Mouse (Mus musculus) forebrain, embryonic 14.5 days (tissue): ENCODE results near the gene Mon1a. TPM values are rescaled to one million over a fixed set of nuclear protein-coding genes. Genes with fewer than 3 reads are reported as not detected.

ENCODE experiments used
- ATAC-seq: fragments of 200-750 bp; cut with Nextera tagmentation; 2 replicates; pipeline ENCODE4 v1.8.0; 2017; ENCODE audit warnings: mild to moderate bottlenecking, moderate library complexity
- DNase-seq: peaks from one replicate; pipeline ENCODE4 v3.0.0-alpha.2; 2015; ENCODE audit warnings: low spot score
- H3K27ac ChIP-seq: fragments of 300-500 bp; sonication (generic); 2 replicates; pipeline ENCODE4 v1.5.1; 2014; ENCODE audit warnings: low read depth, mild to moderate bottlenecking, control low read depth, low read length, moderate library complexity
- H3K27me3 ChIP-seq: fragments of 300-500 bp; sonication (generic); replicated peaks from 2 replicates; pipeline ENCODE4 v1.6.1; 2014; ENCODE audit warnings: low read length, control low read depth, mixed read lengths; ENCODE audit not compliant: control insufficient read depth, insufficient read depth
- H3K36me3 ChIP-seq: fragments of 300-500 bp; sonication (generic); 2 replicates; pipeline ENCODE4 v1.6.1; 2014; ENCODE audit warnings: low read length, control low read depth; ENCODE audit not compliant: control insufficient read depth, insufficient read depth
- H3K4me1 ChIP-seq: fragments of 300-500 bp; sonication (generic); 2 replicates; pipeline ENCODE4 v1.6.1; 2014; ENCODE audit warnings: antibody characterized with exemption, low read length, control low read depth; ENCODE audit not compliant: control insufficient read depth, insufficient read depth
- H3K4me2 ChIP-seq: fragments of 300-500 bp; sonication (generic); 2 replicates; pipeline ENCODE4 v1.6.1; 2014; ENCODE audit warnings: mild to moderate bottlenecking, control low read depth, low read length
- H3K4me3 ChIP-seq: fragments of 300-500 bp; sonication (generic); 2 replicates; pipeline ENCODE4 v1.5.1; 2014; ENCODE audit warnings: low read depth, low read length, control low read depth
- H3K9ac ChIP-seq: fragments of 300-500 bp; sonication (generic); 2 replicates; pipeline ENCODE4 v1.6.1; 2014; ENCODE audit warnings: mild to moderate bottlenecking, low read length, control low read depth, moderate library complexity
- H3K9me3 ChIP-seq: fragments of 300-500 bp; sonication (generic); replicated peaks from 2 replicates; pipeline ENCODE4 v1.6.1; 2016; ENCODE audit warnings: low read length, control low read depth, mixed read lengths; ENCODE audit not compliant: control insufficient read depth
- WGBS: fragments of 180-500 bp; shearing (Covaris S2); extraction: QIAGEN DNeasy Blood & Tissue Kit; methylation state at CpG from one replicate; pipeline ENCODE4 v1.1.7; 2014; 5-methylcytosine and 5-hydroxymethylcytosine counted together
- polyA plus RNA-seq: library from polyadenylated mRNA; unstranded; fragments of >200 nt; fragmentation: Nextera tagmentation; extraction: Ambion mirVana; gene quantifications from 2 replicates; pipeline ENCODE4 v1.2.1, GENCODE M21; 2014

Gene Mon1a
- polyA plus RNA-seq, 1 experiment from 2014 or later = 23.5 TPM

GRCm38 (mm10) chr9:107880411-107880810 is 7.5 kb upstream of the Mon1a start:
- Histone ChIP-seq H3K27me3 (no peaks in the 10 kb centered on the region), H3K36me3 (no peaks in the 10 kb centered on the region), H3K27ac (no peak overlapping the region), H3K4me2 (no peak overlapping the region), H3K9me3 (no peaks in the 10 kb centered on the region), H3K4me3 (no peak overlapping the region), H3K9ac (no peak overlapping the region), H3K4me1 (no peaks in the 10 kb centered on the region)
- no peak for DNase-seq
- 71% methylated on average over 4 of the region's 4 CpGs for WGBS
- no peak for ATAC-seq

GRCm38 (mm10) chr9:107888267-107888850 is 408 bp downstream of the Mon1a start:
- DNase-seq = peak; percentile 44
- H3K27me3 ChIP-seq = no peaks in the 10 kb centered on the region; the same call in 1 of the 2 replicates
- peak overlapping the region; percentile 72 for H3K4me3 ChIP-seq
- H3K9me3 ChIP-seq = no peaks in the 10 kb centered on the region
- peak; percentile 76 for ATAC-seq
- H3K4me2 ChIP-seq = peak overlapping the region; percentile 60
- H3K9ac ChIP-seq = peak overlapping the region; percentile 78
- whole genome bisulfite sequencing = 1% methylated on average over 18 of the region's 18 CpGs
- no peak overlapping the region for H3K27ac ChIP-seq
- H3K36me3 ChIP-seq = no peaks in the 10 kb centered on the region
- H3K4me1 ChIP-seq = no peaks in the 10 kb centered on the region

GRCm38 (mm10) chr9:107890260-107890659 is 2.3 kb downstream of the Mon1a start:
- DNase-seq (no peak), ATAC-seq (no peak)
- H3K36me3 ChIP-seq = no peaks in the 10 kb centered on the region
- H3K27me3 ChIP-seq = no peaks in the 10 kb centered on the region; the same call in 1 of the 2 replicates
- no peak overlapping the region for H3K9ac ChIP-seq
- no peak overlapping the region for H3K4me2 ChIP-seq
- H3K9me3 ChIP-seq = no peaks in the 10 kb centered on the region
- 92% methylated on average over 6 of the region's 6 CpGs for WGBS
- H3K27ac ChIP-seq = no peak overlapping the region
- no peak overlapping the region for H3K4me3 ChIP-seq
- H3K4me1 ChIP-seq = no peaks in the 10 kb centered on the region

GRCm38 (mm10) chr9:107891023-107891422 is 3.1 kb downstream of the Mon1a start:
- H3K27me3 ChIP-seq = no peaks in the 10 kb centered on the region; the same call in 1 of the 2 replicates
- no peaks in the 10 kb centered on the region for H3K36me3 ChIP-seq
- 98% methylated on average over 1 of the region's 1 CpGs for WGBS
- H3K4me1 ChIP-seq = no peaks in the 10 kb centered on the region
- H3K4me3 ChIP-seq = no peak overlapping the region
- no peak overlapping the region for H3K4me2 ChIP-seq
- DNase-seq (no peak), ATAC-seq (no peak)
- H3K9ac ChIP-seq = no peak overlapping the region
- H3K27ac ChIP-seq = no peak overlapping the region
- no peaks in the 10 kb centered on the region for H3K9me3 ChIP-seq

- Histone ChIP-seq H3K9ac (no peak overlapping the region), H3K27me3 (peaks cover 4% of the 10 kb centered on the region; the same call in 1 of the 2 replicates), H3K4me3 (no peak overlapping the region), H3K27ac (no peak overlapping the region), H3K4me2 (no peak overlapping the region), H3K9me3 (no peaks in the 10 kb centered on the region), H3K36me3 (peaks cover 27% of the 10 kb centered on the region), H3K4me1 (peaks cover 10% of the 10 kb centered on the region; the same call in 1 of the 2 replicates)
- DNase-seq (no peak), ATAC-seq (no peak)
- 87% methylated on average over 10 of the region's 10 CpGs for WGBS
These were observed 10.6 kb downstream of the Mon1a start for GRCm38 (mm10) chr9:107898563-107898962.

GRCm38 (mm10) chr9:107899855-107900254 is 11.9 kb downstream of the Mon1a start:
- H3K9ac ChIP-seq = no peak overlapping the region
- peaks cover 4% of the 10 kb centered on the region; the same call in 1 of the 2 replicates for H3K27me3 ChIP-seq
- H3K36me3 ChIP-seq = peaks cover 27% of the 10 kb centered on the region
- H3K4me3 ChIP-seq = no peak overlapping the region
- 66% methylated on average over 12 of the region's 12 CpGs for WGBS
- H3K27ac ChIP-seq = no peak overlapping the region
- ATAC-seq (no peak), DNase-seq (no peak)
- H3K4me2 ChIP-seq = no peak overlapping the region
- peaks cover 10% of the 10 kb centered on the region; the same call in 1 of the 2 replicates for H3K4me1 ChIP-seq
- no peaks in the 10 kb centered on the region for H3K9me3 ChIP-seq

GRCm38 (mm10) chr9:107900840-107901626 is 13.1 kb downstream of the Mon1a start:
- Histone ChIP-seq H3K27me3 (peaks cover 4% of the 10 kb centered on the region; the same call in 1 of the 2 replicates), H3K9me3 (no peaks in the 10 kb centered on the region), H3K4me3 (peak overlapping the region; percentile 21), H3K4me1 (peaks cover 10% of the 10 kb centered on the region; the same call in 1 of the 2 replicates), H3K9ac (peak overlapping the region; percentile 48), H3K27ac (peak overlapping the region; percentile 62; the same call in 1 of the 2 replicates), H3K4me2 (peak overlapping the region; percentile 55), H3K36me3 (peaks cover 27% of the 10 kb centered on the region)
- 3% methylated on average over 42 of the region's 44 CpGs for WGBS
- peak; percentile 85 for DNase-seq
- ATAC-seq = peak; percentile 74

- Histone ChIP-seq H3K27ac (no peak overlapping the region), H3K9ac (peak overlapping the region; percentile 48), H3K4me2 (peak overlapping the region; percentile 55), H3K27me3 (peaks cover 4% of the 10 kb centered on the region; the same call in 1 of the 2 replicates), H3K4me3 (peak overlapping the region; percentile 21), H3K36me3 (peaks cover 25% of the 10 kb centered on the region), H3K9me3 (no peaks in the 10 kb centered on the region), H3K4me1 (peaks cover 12% of the 10 kb centered on the region)
- WGBS = 5% methylated on average over 17 of the region's 17 CpGs
- ATAC-seq (no peak; the same call in 1 of the 2 replicates), DNase-seq (no peak)
These were observed 13.6 kb downstream of the Mon1a start for GRCm38 (mm10) chr9:107901627-107901914.

- peak; percentile 91 for DNase-seq
- peak; percentile 49 for ATAC-seq
- Histone ChIP-seq H3K36me3 (peaks cover 11% of the 10 kb centered on the region), H3K27ac (no peak overlapping the region), H3K4me3 (no peak overlapping the region), H3K4me2 (no peak overlapping the region), H3K27me3 (peaks cover 3% of the 10 kb centered on the region; the same call in 1 of the 2 replicates), H3K9ac (no peak overlapping the region), H3K9me3 (no peaks in the 10 kb centered on the region), H3K4me1 (peaks cover 16% of the 10 kb centered on the region)
- WGBS = 4% methylated on average over 4 of the region's 4 CpGs
These were observed 16.8 kb downstream of the Mon1a start for GRCm38 (mm10) chr9:107904726-107905125.
